Mouse (Mus musculus): ENCODE measurements around the gene Cyb561d2. TPM values are rescaled to one million over a fixed set of nuclear protein-coding genes. Genes with fewer than 3 reads are reported as not detected.

Gene Cyb561d2
- total RNA-seq (2014; rRNA removed), result 56.5 and 69.3 TPM in 2 replicates
- 52.9 and 53.5 TPM in 2 replicates for polyA plus RNA-seq (2015; fragmentation: Nextera tagmentation; extraction: Ambion mirVana)

DNA sequence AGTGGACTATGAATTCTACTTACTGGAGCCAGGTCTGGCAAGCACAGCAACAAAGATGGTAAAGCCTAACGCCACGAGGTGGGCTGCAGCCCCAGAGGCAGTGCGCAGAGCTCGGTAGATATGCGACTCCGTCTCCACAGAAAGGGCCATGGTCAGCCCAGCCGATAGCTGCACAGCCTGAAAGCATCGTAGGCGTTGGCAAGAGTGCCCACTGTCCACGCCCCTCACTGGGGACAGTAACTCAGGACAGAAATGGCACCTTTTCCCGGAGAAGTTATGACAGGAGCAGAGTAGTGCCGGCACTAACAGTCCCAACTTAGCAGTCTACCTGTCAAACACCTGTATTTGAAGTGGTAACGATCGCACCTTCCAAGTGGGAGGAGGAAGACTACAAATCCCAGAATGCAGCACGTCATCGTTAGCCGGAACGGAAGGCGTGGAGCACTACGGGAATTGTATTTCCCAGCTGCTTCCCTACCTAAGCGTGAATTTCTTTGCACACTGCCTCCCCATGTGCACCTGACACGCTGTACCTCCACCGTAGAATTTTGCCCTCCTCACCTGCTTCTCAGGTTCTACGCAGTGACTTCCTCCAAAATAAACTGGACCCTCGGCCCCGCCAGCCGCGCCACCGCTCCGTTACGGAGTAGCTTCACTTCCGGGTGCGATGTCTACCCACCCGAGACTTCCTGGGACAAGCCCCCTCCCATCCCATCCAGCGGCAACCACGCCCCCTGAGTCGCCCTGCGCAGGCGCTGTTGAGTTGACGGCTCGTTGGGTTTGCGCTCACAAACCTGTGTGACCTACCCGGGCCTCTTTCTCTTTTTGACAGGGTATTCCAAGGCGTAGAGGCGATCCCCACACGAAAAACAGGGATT lies at the start of gene Cyb561d2, which contains the start of gene Nprl2:
Cyb561d2 (minus strand) TSS at position 720 of the 878 bp plus-strand sequence.
Nprl2 (plus strand) TSS at position 753 of the 878 bp plus-strand sequence.
- peak; percentile 96 for DNase-seq (ENCODE audit: low spot score)
- H3K9me3 ChIP-seq (ENCODE audit: low read length), result no peaks in the 10 kb centered on the region
- H3K4me3 ChIP-seq (ENCODE audit: low read length), result peak within 1 kb of the TSS; percentile 63
- peaks cover 18% of the 10 kb centered on the region; the same call in 1 of the 2 replicates for H3K36me3 ChIP-seq (ENCODE audit: insufficient read depth, low read length)
- WGBS, result under 1% methylated on average over 46 of the region's 46 CpGs
- H3K27me3 ChIP-seq (ENCODE audit: insufficient read depth, low read length), result no peaks in the 10 kb centered on the region
- peaks cover 24% of the 10 kb centered on the region; the same call in 1 of the 2 replicates for H3K4me1 ChIP-seq (ENCODE audit: insufficient read depth, low read length)
- H3K9ac ChIP-seq (replicated peaks; ENCODE audit: low read length), result peak within 1 kb of the TSS; percentile 40
- ATAC-seq, result peak; percentile 91
- H3K4me2 ChIP-seq (ENCODE audit: low read depth, low read length), result peak within 1 kb of the TSS; percentile 95
- peak within 1 kb of the TSS; percentile 69 for H3K27ac ChIP-seq
- 0 out of 2 replicates have a peak, but pooled peaks have one; percentile 4 for TF ChIP-seq CTCF (IDR thresholded peaks at IDR 0.05; ENCODE audit: low read depth)

DNA sequence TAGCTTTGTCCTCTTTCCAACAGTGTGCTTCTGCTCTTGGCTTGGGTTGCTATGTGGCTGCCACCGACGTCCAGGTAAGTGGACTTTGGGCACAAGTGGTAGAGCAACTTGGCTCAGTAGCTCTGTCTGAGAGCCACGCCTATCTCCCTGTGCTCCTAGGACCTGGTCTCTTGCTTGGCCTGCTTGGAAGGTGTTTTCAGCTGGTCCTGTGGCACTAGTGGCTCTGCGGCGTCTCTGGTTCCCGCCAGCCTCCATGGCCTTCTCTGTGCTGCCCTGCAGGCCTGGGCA lies 48.7 kb upstream of the Cyb561d2 start:
- ATAC-seq (no peak), DNase-seq (ENCODE audit: low spot score) (no peak)
- 98% methylated on average over 6 of the region's 6 CpGs for WGBS
- no peak for TF ChIP-seq CTCF (IDR thresholded peaks at IDR 0.05; ENCODE audit: low read depth)
- Histone ChIP-seq H3K9me3 (ENCODE audit: low read length) (no peaks in the 10 kb centered on the region), H3K27me3 (ENCODE audit: insufficient read depth, low read length) (no peaks in the 10 kb centered on the region), H3K9ac (replicated peaks; ENCODE audit: low read length) (no peak overlapping the region), H3K27ac (no peak overlapping the region), H3K4me3 (ENCODE audit: low read length) (no peak overlapping the region), H3K4me1 (ENCODE audit: insufficient read depth, low read length) (peaks cover 9% of the 10 kb centered on the region; the same call in 1 of the 2 replicates), H3K4me2 (ENCODE audit: low read depth, low read length) (no peak overlapping the region), H3K36me3 (ENCODE audit: insufficient read depth, low read length) (peaks cover 26% of the 10 kb centered on the region)

DNA sequence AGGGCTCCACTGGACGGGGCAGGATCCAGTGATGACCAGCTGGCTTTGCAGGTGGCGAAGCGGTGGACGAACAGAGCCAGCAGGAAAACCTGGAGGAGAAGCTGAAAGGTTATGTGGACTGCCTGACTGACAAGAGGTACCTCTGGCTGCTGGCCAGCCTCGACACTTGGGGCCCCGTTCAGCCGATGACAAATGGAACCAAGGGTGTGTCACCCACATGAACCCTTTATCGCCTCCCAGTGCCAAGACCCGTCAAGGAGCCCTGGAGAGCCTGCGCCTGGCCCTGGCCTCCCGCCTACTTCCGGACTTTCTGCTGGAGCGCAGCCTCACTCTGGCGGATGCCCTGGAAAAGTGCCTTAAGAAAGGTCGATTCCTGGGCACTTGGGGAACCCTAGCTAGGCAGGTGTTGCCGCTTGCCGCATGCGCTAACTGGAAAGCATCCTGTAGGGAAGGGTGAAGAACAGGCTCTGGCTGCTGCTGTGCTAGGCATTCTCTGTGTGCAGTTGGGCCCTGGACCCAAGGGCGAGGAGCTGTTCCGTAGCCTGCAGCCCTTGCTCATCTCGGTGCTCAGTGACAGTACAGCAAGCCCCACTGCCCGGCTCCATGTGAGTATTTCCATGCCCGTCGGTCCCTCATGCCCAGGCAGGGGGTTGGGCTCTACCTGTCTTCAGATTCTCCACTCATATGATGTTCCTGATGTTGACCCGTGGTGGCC lies 48.2 kb upstream of the Cyb561d2 start:
- Histone ChIP-seq H3K9me3 (ENCODE audit: low read length) (no peaks in the 10 kb centered on the region), H3K27me3 (ENCODE audit: insufficient read depth, low read length) (no peaks in the 10 kb centered on the region), H3K36me3 (ENCODE audit: insufficient read depth, low read length) (peaks cover 26% of the 10 kb centered on the region), H3K4me2 (ENCODE audit: low read depth, low read length) (no peak overlapping the region), H3K27ac (no peak overlapping the region), H3K4me1 (ENCODE audit: insufficient read depth, low read length) (peaks cover 9% of the 10 kb centered on the region; the same call in 1 of the 2 replicates), H3K9ac (replicated peaks; ENCODE audit: low read length) (no peak overlapping the region), H3K4me3 (ENCODE audit: low read length) (no peak overlapping the region)
- DNase-seq (ENCODE audit: low spot score) (no peak), ATAC-seq (no peak)
- WGBS, result 88% methylated on average over 25 of the region's 25 CpGs
- no peak for TF ChIP-seq CTCF (IDR thresholded peaks at IDR 0.05; ENCODE audit: low read depth)

DNA sequence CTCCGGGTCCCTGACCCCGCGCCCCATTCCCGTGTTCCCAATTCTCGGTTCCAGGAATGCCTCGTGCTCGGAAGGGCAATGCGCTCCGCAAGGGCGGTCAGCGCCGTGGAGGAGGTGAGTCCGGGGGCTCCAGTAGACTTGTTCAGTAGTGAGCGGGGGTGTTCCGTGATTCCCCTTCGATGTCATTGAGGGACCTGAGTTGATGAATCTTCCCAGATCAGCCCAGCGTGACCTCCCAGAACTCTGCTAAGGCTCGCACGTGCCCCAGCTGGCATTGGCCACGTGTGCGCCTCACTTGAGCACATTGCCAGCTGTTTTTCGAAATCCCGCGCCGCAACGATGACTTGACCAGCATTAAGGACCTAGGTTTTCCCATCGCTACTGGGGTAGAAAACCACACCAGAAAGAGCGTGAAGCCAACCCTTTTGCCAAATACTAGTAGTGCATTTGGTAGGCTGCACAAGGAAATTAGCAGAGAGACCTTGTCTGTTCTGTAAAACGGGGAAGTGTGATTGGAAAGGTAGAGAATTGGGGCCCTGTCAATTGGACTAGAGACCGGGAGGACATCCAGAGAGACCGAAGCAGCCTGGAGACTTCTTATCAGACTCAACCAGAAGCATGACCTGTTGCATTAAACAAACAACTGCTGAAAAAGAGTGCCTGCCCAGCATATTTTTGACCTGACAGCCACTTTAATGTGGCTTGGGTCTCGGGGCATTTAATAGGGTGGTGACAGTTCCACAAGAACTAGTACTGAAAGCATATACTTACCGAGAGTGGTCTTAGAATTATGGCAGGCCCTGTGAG lies 46.0 kb upstream of the Cyb561d2 start:
- H3K27me3 ChIP-seq (ENCODE audit: insufficient read depth, low read length), result no peaks in the 10 kb centered on the region
- WGBS, result 6% methylated on average over 33 of the region's 33 CpGs
- H3K4me1 ChIP-seq (ENCODE audit: insufficient read depth, low read length), result peaks cover 9% of the 10 kb centered on the region; the same call in 1 of the 2 replicates
- TF ChIP-seq CTCF (IDR thresholded peaks at IDR 0.05; ENCODE audit: low read depth), result no peak
- peak overlapping the region; percentile 64 for H3K4me3 ChIP-seq (ENCODE audit: low read length)
- H3K4me2 ChIP-seq (ENCODE audit: low read depth, low read length), result peak overlapping the region; percentile 91
- H3K36me3 ChIP-seq (ENCODE audit: insufficient read depth, low read length), result peaks cover 25% of the 10 kb centered on the region
- H3K9ac ChIP-seq (replicated peaks; ENCODE audit: low read length), result peak overlapping the region; percentile 49
- no peak for ATAC-seq
- DNase-seq (ENCODE audit: low spot score), result peak; percentile 63
- no peaks in the 10 kb centered on the region for H3K9me3 ChIP-seq (ENCODE audit: low read length)
- no peak overlapping the region; the same call in 1 of the 2 replicates for H3K27ac ChIP-seq

DNA sequence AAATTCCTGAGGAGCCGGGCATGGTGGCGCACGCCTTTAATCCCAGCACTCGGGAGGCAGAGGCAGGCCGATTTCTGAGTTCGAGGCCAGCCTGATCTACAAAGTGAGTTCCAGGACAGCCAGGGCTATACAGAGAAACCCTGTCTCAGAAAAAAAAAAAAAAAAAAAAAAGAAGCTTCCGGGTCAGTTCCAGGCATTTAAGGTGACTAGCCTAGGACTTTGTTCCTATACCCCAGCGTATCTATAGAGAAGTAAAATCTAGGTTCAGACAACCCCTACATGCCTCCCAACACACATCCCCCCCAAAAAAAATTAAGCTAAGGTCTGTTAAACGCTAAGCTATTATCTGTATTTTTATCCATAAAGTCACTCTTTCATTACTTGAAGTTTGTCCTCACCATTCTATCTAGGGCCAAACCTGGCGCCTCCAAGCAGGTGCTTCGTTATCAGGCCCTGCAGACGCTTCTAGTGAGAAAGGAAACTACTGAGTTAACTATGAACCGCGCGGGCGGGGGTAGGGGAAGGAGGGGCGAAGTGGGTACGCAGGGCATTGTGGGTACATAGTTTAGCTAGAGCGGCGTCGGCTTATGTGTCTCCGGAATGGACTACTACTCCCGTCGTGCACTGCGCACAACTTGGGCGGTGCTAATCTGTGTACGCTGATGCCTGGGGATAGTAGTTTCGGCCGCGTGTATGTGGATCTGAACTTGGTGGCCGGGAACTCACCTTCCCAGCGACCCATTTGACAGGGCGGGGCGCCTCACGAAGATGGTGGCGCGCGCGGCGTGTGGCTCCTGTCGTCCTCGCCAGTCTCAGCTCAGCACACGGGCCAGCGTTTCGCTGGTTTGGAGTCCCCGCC lies 45.2 kb upstream of the Cyb561d2 start, which contains the start of gene Ifrd2:
Ifrd2 (plus strand) TSS at position 669 of the 859 bp plus-strand sequence.
- Histone ChIP-seq H3K27ac (no peak within 1 kb of the TSS; the same call in 1 of the 2 replicates), H3K36me3 (ENCODE audit: insufficient read depth, low read length) (peaks cover 27% of the 10 kb centered on the region), H3K4me3 (ENCODE audit: low read length) (peak within 1 kb of the TSS; percentile 64), H3K9me3 (ENCODE audit: low read length) (no peaks in the 10 kb centered on the region), H3K9ac (replicated peaks; ENCODE audit: low read length) (peak within 1 kb of the TSS; percentile 49), H3K27me3 (ENCODE audit: insufficient read depth, low read length) (no peaks in the 10 kb centered on the region), H3K4me2 (ENCODE audit: low read depth, low read length) (peak within 1 kb of the TSS; percentile 91), H3K4me1 (ENCODE audit: insufficient read depth, low read length) (peaks cover 9% of the 10 kb centered on the region; the same call in 1 of the 2 replicates)
- ATAC-seq, result peak; percentile 98
- no peak for TF ChIP-seq CTCF (IDR thresholded peaks at IDR 0.05; ENCODE audit: low read depth)
- DNase-seq (ENCODE audit: low spot score), result peak; percentile 99
- 15% methylated on average over 46 of the region's 46 CpGs for WGBS

Measured in hindbrain, postnatal 0 days (tissue).